Mouse (Mus musculus) hindbrain, embryonic 14.5 days (tissue): Measurements from ENCODE around the gene Slc16a3. TPM values are rescaled to one million over a fixed set of nuclear protein-coding genes. Genes with fewer than 3 reads are reported as not detected.

ENCODE experiments used
- ATAC-seq: fragments of 200-750 bp; cut with Nextera tagmentation; 2 replicates; pipeline ENCODE4 v1.8.0; 2017; ENCODE audit warnings: moderate number of reproducible peaks, mild to moderate bottlenecking, moderate TSS enrichment, moderate library complexity; ENCODE audit not compliant: low FRiP score
- DNase-seq: peaks from one replicate; pipeline ENCODE4 v3.0.0-alpha.2; 2015; ENCODE audit warnings: low spot score
- H3K27ac ChIP-seq: fragments of 300-500 bp; sonication (generic); 2 replicates; pipeline ENCODE4 v1.5.1; 2014; ENCODE audit warnings: mild to moderate bottlenecking, moderate library complexity
- H3K27me3 ChIP-seq: fragments of 300-500 bp; sonication (generic); 2 replicates; pipeline ENCODE4 v1.6.1; 2014; ENCODE audit warnings: mild to moderate bottlenecking, low read length, mixed read lengths; ENCODE audit not compliant: control insufficient read depth, insufficient read depth
- H3K36me3 ChIP-seq: fragments of 300-500 bp; sonication (generic); replicated peaks from 2 replicates; pipeline ENCODE4 v1.6.1; 2014; ENCODE audit not compliant: control insufficient read depth, insufficient read depth
- H3K4me1 ChIP-seq: fragments of 300-500 bp; sonication (generic); replicated peaks from 2 replicates; pipeline ENCODE4 v1.6.1; 2014; ENCODE audit warnings: antibody characterized with exemption, low read length, mixed read lengths; ENCODE audit not compliant: control insufficient read depth, insufficient read depth
- H3K4me2 ChIP-seq: fragments of 300-500 bp; sonication (generic); replicated peaks from 2 replicates; pipeline ENCODE4 v1.6.1; 2014; ENCODE audit warnings: mild to moderate bottlenecking, moderate library complexity
- H3K4me3 ChIP-seq: fragments of 300-500 bp; sonication (generic); replicated peaks from 2 replicates; pipeline ENCODE4 v1.5.1; 2014; ENCODE audit warnings: mild to moderate bottlenecking, low read length
- H3K9ac ChIP-seq: fragments of 300-500 bp; sonication (generic); 2 replicates; pipeline ENCODE4 v1.6.1; 2014
- H3K9me3 ChIP-seq: fragments of 300-500 bp; sonication (generic); 2 replicates; pipeline ENCODE4 v1.6.1; 2016; ENCODE audit warnings: low read length; ENCODE audit not compliant: control insufficient read depth
- WGBS: fragments of 180-500 bp; shearing (Covaris S2); extraction: QIAGEN DNeasy Blood & Tissue Kit; methylation state at CpG from one replicate; pipeline ENCODE4 v1.1.7; 2014; 5-methylcytosine and 5-hydroxymethylcytosine counted together
- polyA plus RNA-seq: library from polyadenylated mRNA; unstranded; fragments of >200 nt; fragmentation: Nextera tagmentation; extraction: Ambion mirVana; gene quantifications from 2 replicates; pipeline ENCODE4 v1.2.1, GENCODE M21; 2014

The Slc16a3 gene
- polyA plus RNA-seq, 1 experiment from 2014 or later = 4.4 TPM

GRCm38 (mm10) chr11:120993586-120993985 lies 45.3 kb downstream of the Slc16a3 start:
- no peak overlapping the region for H3K9ac ChIP-seq
- no peak overlapping the region for H3K4me3 ChIP-seq
- DNase-seq (peak; percentile 38), ATAC-seq (no peak)
- no peak overlapping the region for H3K4me2 ChIP-seq
- WGBS = 52% methylated on average over 5 of the region's 5 CpGs
- peaks cover 32% of the 10 kb centered on the region for H3K4me1 ChIP-seq
- no peaks in the 10 kb centered on the region for H3K27me3 ChIP-seq
- H3K36me3 ChIP-seq = no peaks in the 10 kb centered on the region
- no peak overlapping the region for H3K27ac ChIP-seq
- H3K9me3 ChIP-seq = no peaks in the 10 kb centered on the region

- no peak for ATAC-seq
- no peaks in the 10 kb centered on the region for H3K36me3 ChIP-seq
- H3K4me2 ChIP-seq = no peak overlapping the region
- H3K4me1 ChIP-seq = peaks cover 21% of the 10 kb centered on the region
- H3K9ac ChIP-seq = no peak overlapping the region
- no peak overlapping the region for H3K4me3 ChIP-seq
- H3K9me3 ChIP-seq = no peaks in the 10 kb centered on the region
- 90% methylated on average over 6 of the region's 6 CpGs for WGBS
- H3K27me3 ChIP-seq = no peaks in the 10 kb centered on the region
- no peak overlapping the region for H3K27ac ChIP-seq
- DNase-seq = no peak
Observed at GRCm38 (mm10) chr11:120994741-120995140, 46.5 kb downstream of the Slc16a3 start.

- 63% methylated on average over 4 of the region's 4 CpGs for WGBS
- Histone ChIP-seq H3K27me3 (no peaks in the 10 kb centered on the region), H3K4me1 (no peaks in the 10 kb centered on the region), H3K9ac (no peak overlapping the region), H3K36me3 (no peaks in the 10 kb centered on the region), H3K4me2 (no peak overlapping the region), H3K9me3 (no peaks in the 10 kb centered on the region), H3K4me3 (no peak overlapping the region), H3K27ac (no peak overlapping the region)
- DNase-seq (no peak), ATAC-seq (no peak)
Observed at GRCm38 (mm10) chr11:121001966-121002365, 53.7 kb downstream of the Slc16a3 start.

- H3K4me1 ChIP-seq = no peaks in the 10 kb centered on the region
Observed at GRCm38 (mm10) chr11:121004281-121004680, 56.0 kb downstream of the Slc16a3 start.

GRCm38 (mm10) chr11:121006184-121006583 lies 57.9 kb downstream of the Slc16a3 start:
- Histone ChIP-seq H3K4me3 (no peak overlapping the region), H3K4me2 (no peak overlapping the region), H3K27ac (no peak overlapping the region), H3K36me3 (no peaks in the 10 kb centered on the region), H3K4me1 (no peaks in the 10 kb centered on the region), H3K9ac (no peak overlapping the region), H3K9me3 (no peaks in the 10 kb centered on the region), H3K27me3 (no peaks in the 10 kb centered on the region)
- ATAC-seq = no peak
- WGBS = 78% methylated on average over 6 of the region's 6 CpGs
- DNase-seq = no peak

More at GRCm38 (mm10) chr11:121004281-121004680, 56.0 kb downstream of the Slc16a3 start:
- no peak for DNase-seq
- no peaks in the 10 kb centered on the region for H3K9me3 ChIP-seq
- no peaks in the 10 kb centered on the region for H3K27me3 ChIP-seq
- H3K9ac ChIP-seq = no peak overlapping the region
- no peak for ATAC-seq
- H3K4me3 ChIP-seq = no peak overlapping the region
- no peak overlapping the region for H3K4me2 ChIP-seq
- WGBS = 57% methylated on average over 5 of the region's 5 CpGs
- no peaks in the 10 kb centered on the region for H3K36me3 ChIP-seq
- no peak overlapping the region for H3K27ac ChIP-seq

GRCm38 (mm10) chr11:121010044-121010755 lies 61.9 kb downstream of the Slc16a3 start:
- no peak overlapping the region for H3K4me2 ChIP-seq
- DNase-seq (no peak), ATAC-seq (no peak)
- H3K4me1 ChIP-seq = no peaks in the 10 kb centered on the region
- no peaks in the 10 kb centered on the region for H3K9me3 ChIP-seq
- H3K4me3 ChIP-seq = no peak overlapping the region
- no peaks in the 10 kb centered on the region for H3K27me3 ChIP-seq
- WGBS = 90% methylated on average over 3 of the region's 3 CpGs
- no peak overlapping the region for H3K27ac ChIP-seq
- H3K36me3 ChIP-seq = no peaks in the 10 kb centered on the region
- H3K9ac ChIP-seq = no peak overlapping the region

Other genes with a start within 250 kb of the Slc16a3 start
- 95.7 and 106 TPM in 2 replicates for gene Cenpx, start 234.7 kb upstream of the Slc16a3 start, polyA plus RNA-seq
- 52.7 and 56.5 TPM in 2 replicates for gene Lrrc45, start 234.6 kb upstream of the Slc16a3 start, polyA plus RNA-seq
- gene Rac3, start 227.0 kb upstream of the Slc16a3 start, polyA plus RNA-seq = 124 and 134 TPM in 2 replicates
- 9.0 and 13.7 TPM in 2 replicates for gene Dcxr, start 221.2 kb upstream of the Slc16a3 start, polyA plus RNA-seq
- gene Cbr2, start 216.4 kb upstream of the Slc16a3 start, polyA plus RNA-seq = 0.64 and 0.90 TPM in 2 replicates
- gene Hmga1b, start 185.7 kb upstream of the Slc16a3 start, polyA plus RNA-seq = 1.8 and 2.2 TPM in 2 replicates
- 86.1 and 87.0 TPM in 2 replicates for gene Rfng, start 164.3 kb upstream of the Slc16a3 start, polyA plus RNA-seq
- 288 and 307 TPM in 2 replicates for gene Gps1, start 164.2 kb upstream of the Slc16a3 start, polyA plus RNA-seq
- 43.8 and 43.9 TPM in 2 replicates for gene Dus1l, start 152.1 kb upstream of the Slc16a3 start, polyA plus RNA-seq
- 119 and 135 TPM in 2 replicates for gene Fasn, start 123.9 kb upstream of the Slc16a3 start, polyA plus RNA-seq
- 5.0 and 5.2 TPM in 2 replicates for gene Ccdc57, start 15.6 kb upstream of the Slc16a3 start, polyA plus RNA-seq
- gene Csnk1d, start 42.9 kb downstream of the Slc16a3 start, polyA plus RNA-seq = 73.3 and 77.4 TPM in 2 replicates
- 0.24 TPM in 1 of 2 replicates, not detected in the other for gene Cd7, start 90.9 kb downstream of the Slc16a3 start, polyA plus RNA-seq
- gene Sectm1b, start 115.1 kb downstream of the Slc16a3 start, polyA plus RNA-seq = not detected in 2 replicates
- gene Sectm1a, start 132.7 kb downstream of the Slc16a3 start, polyA plus RNA-seq = not detected in 2 replicates
- gene Tex19.2, start 170.2 kb downstream of the Slc16a3 start, polyA plus RNA-seq = not detected in 2 replicates
- not detected in 2 replicates for gene Tex19.1, start 197.7 kb downstream of the Slc16a3 start, polyA plus RNA-seq
- 0.19 and 0.99 TPM in 2 replicates for gene Uts2r, start 211.8 kb downstream of the Slc16a3 start, polyA plus RNA-seq